Mouse (Mus musculus) intestine, embryonic 16.5 days (tissue): ENCODE measurements around the gene Arhgef25. TPM values are rescaled to one million over a fixed set of nuclear protein-coding genes. Genes with fewer than 3 reads are reported as not detected.
A peak's percentile ranks its signal among the peaks of the same experiment; 100 is the strongest.

Experiments used
- ATAC-seq: fragments of 200-750 bp; cut with Nextera tagmentation; 2 replicates; pipeline ENCODE4 v1.8.0; 2017; ENCODE audit warnings: moderate TSS enrichment, moderate library complexity
- H3K27ac ChIP-seq: fragments of 300-500 bp; sonication (generic); 2 replicates; pipeline ENCODE4 v1.5.1; 2014; ENCODE audit warnings: mild to moderate bottlenecking, low read length
- H3K27me3 ChIP-seq: fragments of 300-500 bp; sonication (generic); replicated peaks from 2 replicates; pipeline ENCODE4 v1.6.1; 2014; ENCODE audit warnings: low read length, control low read depth, mixed read lengths; ENCODE audit not compliant: control insufficient read depth, insufficient read depth
- H3K36me3 ChIP-seq: fragments of 300-500 bp; sonication (generic); 2 replicates; pipeline ENCODE4 v1.6.1; 2014; ENCODE audit warnings: low read length, control low read depth; ENCODE audit not compliant: control insufficient read depth, insufficient read depth
- H3K4me1 ChIP-seq: fragments of 300-500 bp; sonication (generic); 2 replicates; pipeline ENCODE4 v1.6.1; 2014; ENCODE audit warnings: low read length, control low read depth, mixed read lengths; ENCODE audit not compliant: control insufficient read depth, insufficient read depth
- H3K4me2 ChIP-seq: fragments of 300-500 bp; sonication (generic); 2 replicates; pipeline ENCODE4 v1.6.1; 2014; ENCODE audit warnings: low read depth, low read length, control low read depth
- H3K4me3 ChIP-seq: fragments of 300-500 bp; sonication (generic); 2 replicates; pipeline ENCODE4 v1.5.1; 2014; ENCODE audit warnings: mild to moderate bottlenecking, low read length
- H3K9ac ChIP-seq: fragments of 300-500 bp; sonication (generic); 2 replicates; pipeline ENCODE4 v1.6.1; 2014; ENCODE audit warnings: low read depth, low read length
- H3K9me3 ChIP-seq: fragments of 300-500 bp; sonication (generic); 2 replicates; pipeline ENCODE4 v1.6.1; 2016; ENCODE audit warnings: low read length, control low read depth; ENCODE audit not compliant: control insufficient read depth
- WGBS: fragments of 180-500 bp; shearing (Covaris S2); extraction: QIAGEN DNeasy Blood & Tissue Kit; methylation state at CpG from one replicate; pipeline ENCODE4 v1.1.7; 2014; 5-methylcytosine and 5-hydroxymethylcytosine counted together
- polyA plus RNA-seq: library from polyadenylated mRNA; unstranded; fragments of >200 nt; fragmentation: Nextera tagmentation; extraction: Ambion mirVana; gene quantifications from 2 replicates; pipeline ENCODE4 v1.2.1, GENCODE M21; 2015

Arhgef25 gene
- polyA plus RNA-seq, 1 experiment from 2014 or later: 46.3 TPM

GRCm38 (mm10) chr10:127147135-127147534 lies 42.7 kb downstream of the Arhgef25 start:
- Histone ChIP-seq H3K4me3 (no peak overlapping the region), H3K4me1 (peaks cover 7% of the 10 kb centered on the region), H3K27me3 (no peaks in the 10 kb centered on the region), H3K4me2 (no peak overlapping the region), H3K9ac (no peak overlapping the region), H3K9me3 (no peaks in the 10 kb centered on the region), H3K27ac (no peak overlapping the region), H3K36me3 (no peaks in the 10 kb centered on the region)
- ATAC-seq: no peak
- WGBS: 82% methylated on average over 6 of the region's 6 CpGs

- Histone ChIP-seq H3K4me2 (no peak overlapping the region), H3K36me3 (no peaks in the 10 kb centered on the region), H3K4me1 (peaks cover 4% of the 10 kb centered on the region; the same call in 1 of the 2 replicates), H3K27me3 (no peaks in the 10 kb centered on the region), H3K27ac (no peak overlapping the region), H3K9me3 (no peaks in the 10 kb centered on the region), H3K9ac (no peak overlapping the region), H3K4me3 (no peak overlapping the region)
- ATAC-seq: no peak
- 75% methylated on average over 5 of the region's 5 CpGs for WGBS
Measured at GRCm38 (mm10) chr10:127145303-127145702, 44.6 kb downstream of the Arhgef25 start.

DNA sequence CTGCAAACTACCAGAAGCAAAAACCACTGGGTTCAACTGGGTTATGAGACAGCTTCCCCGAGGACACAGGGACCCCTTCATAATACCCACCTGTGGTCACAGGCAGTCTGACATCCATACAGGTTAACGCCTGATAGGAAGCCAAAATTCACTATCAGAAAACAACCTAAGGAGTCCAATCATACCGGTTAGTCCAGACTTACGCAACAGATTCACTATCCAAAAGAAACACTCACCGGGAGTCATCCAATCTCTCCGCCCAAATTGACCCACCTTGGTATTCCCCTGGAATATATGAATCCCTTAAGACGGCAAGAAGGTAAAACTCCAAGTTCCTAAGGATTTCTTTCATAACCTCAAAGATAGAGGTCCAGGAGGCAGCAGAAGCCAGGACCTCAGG lies 45.3 kb downstream of the Arhgef25 start:
- 77% methylated on average over 7 of the region's 7 CpGs for WGBS
- no peak overlapping the region for H3K27ac ChIP-seq
- no peaks in the 10 kb centered on the region for H3K36me3 ChIP-seq
- no peak overlapping the region for H3K4me3 ChIP-seq
- no peak for ATAC-seq
- H3K4me1 ChIP-seq: peaks cover 4% of the 10 kb centered on the region; the same call in 1 of the 2 replicates
- no peak overlapping the region for H3K9ac ChIP-seq
- H3K4me2 ChIP-seq: no peak overlapping the region
- no peaks in the 10 kb centered on the region for H3K27me3 ChIP-seq
- no peaks in the 10 kb centered on the region; the same call in 1 of the 2 replicates for H3K9me3 ChIP-seq

- no peak overlapping the region for H3K9ac ChIP-seq
- no peaks in the 10 kb centered on the region for H3K27me3 ChIP-seq
- H3K27ac ChIP-seq: no peak overlapping the region
- no peak overlapping the region for H3K4me2 ChIP-seq
- no peaks in the 10 kb centered on the region; the same call in 1 of the 2 replicates for H3K9me3 ChIP-seq
- ATAC-seq: no peak
- no peaks in the 10 kb centered on the region for H3K36me3 ChIP-seq
- 88% methylated on average over 8 of the region's 8 CpGs for WGBS
- peaks cover 4% of the 10 kb centered on the region; the same call in 1 of the 2 replicates for H3K4me1 ChIP-seq
- H3K4me3 ChIP-seq: no peak overlapping the region
Measured at GRCm38 (mm10) chr10:127143228-127143627, 46.7 kb downstream of the Arhgef25 start.

- no peak for ATAC-seq
- Histone ChIP-seq H3K4me1 (peaks cover 15% of the 10 kb centered on the region), H3K27ac (no peak overlapping the region), H3K27me3 (no peaks in the 10 kb centered on the region), H3K9ac (no peak overlapping the region), H3K36me3 (no peaks in the 10 kb centered on the region), H3K4me3 (no peak overlapping the region), H3K9me3 (no peaks in the 10 kb centered on the region; the same call in 1 of the 2 replicates), H3K4me2 (no peak overlapping the region)
- WGBS: 72% methylated on average over 8 of the region's 8 CpGs
Measured at GRCm38 (mm10) chr10:127141500-127141899, 48.4 kb downstream of the Arhgef25 start.

DNA sequence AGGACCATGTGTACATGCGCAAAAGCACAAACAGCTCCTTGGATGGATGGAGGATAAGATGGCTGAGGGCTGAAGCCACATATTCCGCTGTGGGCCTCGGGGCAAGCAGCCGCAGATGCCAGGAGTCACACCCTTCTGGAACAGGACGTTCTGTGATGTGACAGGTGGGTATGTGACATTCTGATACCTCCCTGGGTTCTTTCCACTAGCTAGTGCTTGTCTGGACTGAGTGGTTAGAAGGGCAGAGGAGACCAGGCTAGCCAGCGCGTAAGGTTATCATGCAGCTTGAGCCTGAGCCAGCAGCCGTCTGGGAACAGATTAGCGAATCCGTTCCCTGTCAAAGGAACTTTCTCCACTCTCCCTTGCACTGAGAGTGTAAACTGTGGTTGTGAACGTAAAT lies 48.9 kb downstream of the Arhgef25 start:
- Histone ChIP-seq H3K27ac (no peak overlapping the region), H3K27me3 (no peaks in the 10 kb centered on the region), H3K36me3 (no peaks in the 10 kb centered on the region), H3K9ac (no peak overlapping the region), H3K4me3 (no peak overlapping the region), H3K9me3 (no peaks in the 10 kb centered on the region; the same call in 1 of the 2 replicates), H3K4me1 (peaks cover 18% of the 10 kb centered on the region), H3K4me2 (no peak overlapping the region)
- no peak for ATAC-seq
- WGBS: 87% methylated on average over 11 of the region's 11 CpGs

DNA sequence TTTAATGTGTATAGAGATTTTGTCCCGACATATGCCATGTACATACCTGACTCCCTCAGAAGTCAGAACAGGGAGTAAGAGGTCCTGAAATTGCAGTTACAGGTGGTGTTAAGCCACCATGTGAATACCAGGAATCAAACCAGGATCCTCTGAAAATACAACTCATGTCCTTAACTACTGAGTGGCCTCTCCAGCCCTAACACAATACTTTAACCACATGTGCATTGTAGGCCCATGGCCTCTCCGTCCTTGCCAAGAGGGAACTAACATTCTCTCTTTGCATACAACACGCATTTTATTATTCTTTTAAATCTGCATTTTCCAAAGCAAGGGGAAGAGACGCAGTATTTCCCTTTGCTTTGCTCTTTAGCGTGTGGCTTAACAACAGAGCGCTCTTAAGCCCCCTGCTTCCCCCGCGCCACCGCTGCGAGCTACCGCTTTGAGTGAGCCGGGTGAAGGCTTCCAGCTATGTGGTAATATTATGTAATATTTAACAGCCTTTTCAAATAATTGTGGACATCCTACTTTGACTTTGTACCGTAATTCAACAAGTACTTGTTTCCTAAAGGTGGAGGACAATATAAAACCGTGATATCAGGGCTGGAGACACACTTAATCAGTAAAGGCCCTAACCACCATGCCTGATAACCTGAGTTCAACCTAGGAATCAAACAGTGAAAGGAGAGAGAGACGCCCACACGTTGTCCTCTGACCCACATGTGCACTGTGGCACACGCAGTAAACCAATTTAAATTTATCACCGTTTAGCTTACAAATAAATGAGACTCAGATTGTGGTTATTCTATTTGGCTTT lies 51.3 kb downstream of the Arhgef25 start:
- H3K27ac ChIP-seq: peak overlapping the region; percentile 53
- no peak overlapping the region for H3K4me2 ChIP-seq
- H3K36me3 ChIP-seq: no peaks in the 10 kb centered on the region
- peak; percentile 88 for ATAC-seq
- H3K4me1 ChIP-seq: peaks cover 16% of the 10 kb centered on the region
- no peak overlapping the region for H3K9ac ChIP-seq
- no peak overlapping the region for H3K4me3 ChIP-seq
- 60% methylated on average over 18 of the region's 18 CpGs for WGBS
- H3K9me3 ChIP-seq: no peaks in the 10 kb centered on the region; the same call in 1 of the 2 replicates
- no peaks in the 10 kb centered on the region for H3K27me3 ChIP-seq

GRCm38 (mm10) chr10:127137896-127138295 lies 52.0 kb downstream of the Arhgef25 start:
- H3K9me3 ChIP-seq: no peaks in the 10 kb centered on the region; the same call in 1 of the 2 replicates
- H3K4me3 ChIP-seq: no peak overlapping the region
- H3K36me3 ChIP-seq: no peaks in the 10 kb centered on the region
- H3K27me3 ChIP-seq: no peaks in the 10 kb centered on the region
- H3K27ac ChIP-seq: peak overlapping the region; percentile 69
- H3K4me1 ChIP-seq: peaks cover 19% of the 10 kb centered on the region
- 52% methylated on average over 3 of the region's 3 CpGs for WGBS
- H3K4me2 ChIP-seq: no peak overlapping the region
- ATAC-seq: peak; percentile 55
- no peak overlapping the region for H3K9ac ChIP-seq

- WGBS: 58% methylated on average over 4 of the region's 4 CpGs
- ATAC-seq: no peak
- Histone ChIP-seq H3K4me2 (no peak overlapping the region), H3K36me3 (no peaks in the 10 kb centered on the region), H3K27me3 (no peaks in the 10 kb centered on the region), H3K4me1 (peaks cover 19% of the 10 kb centered on the region), H3K9me3 (no peaks in the 10 kb centered on the region; the same call in 1 of the 2 replicates), H3K4me3 (no peak overlapping the region), H3K9ac (peak overlapping the region; percentile 30; the same call in 1 of the 2 replicates), H3K27ac (peak overlapping the region; percentile 69; the same call in 1 of the 2 replicates)
Measured at GRCm38 (mm10) chr10:127136510-127136909, 53.4 kb downstream of the Arhgef25 start.
